Mouse (Mus musculus): ENCODE measurements around the gene Prima1. TPM values are rescaled to one million over a fixed set of nuclear protein-coding genes. Genes with fewer than 3 reads are reported as not detected.

The Prima1 gene
- polyA plus RNA-seq, 1 experiment from 2014 or later, result 3.2 TPM

DNA sequence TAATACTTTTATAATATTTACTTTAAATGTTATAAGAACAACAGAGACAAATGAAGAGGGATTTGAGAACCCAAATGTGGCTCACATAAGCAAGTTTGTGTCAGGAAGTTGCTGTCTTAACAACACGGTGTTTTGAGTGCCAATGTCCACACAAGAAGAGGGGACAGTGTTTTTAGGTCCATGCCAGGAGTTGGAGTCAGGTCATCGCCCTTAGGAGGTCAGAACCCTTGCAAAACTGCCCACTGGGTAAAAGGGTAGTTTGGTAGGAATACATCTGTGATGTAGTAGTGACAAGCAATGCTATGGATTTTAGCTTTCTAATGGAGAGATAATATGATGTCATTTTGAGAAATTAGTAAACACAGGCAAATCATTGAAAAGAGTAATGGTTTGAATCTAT, 91.7 kb downstream of the Prima1 start:
- Histone ChIP-seq H3K4me3 (replicated peaks) (no peak overlapping the region), H3K27ac (replicated peaks) (no peak overlapping the region), H3K9ac (replicated peaks) (no peak overlapping the region), H3K4me1 (no peaks in the 10 kb centered on the region), H3K27me3 (replicated peaks) (no peaks in the 10 kb centered on the region), H3K9me3 (replicated peaks) (0 out of 2 replicates have a peak, but pooled peaks cover 7% of the 10 kb centered on the region), H3K36me3 (peaks cover 44% of the 10 kb centered on the region), H3K4me2 (no peak overlapping the region)
- 86% methylated on average over 2 of the region's 2 CpGs for WGBS
- no peak for ATAC-seq (ENCODE audit: low FRiP score)

Other genes starting within 250 kb of the Prima1 start
- 4.9 and 6.9 TPM in 2 replicates for gene Fam181a, start 68.8 kb upstream of the Prima1 start, polyA plus RNA-seq (2015; fragmentation: Nextera tagmentation; extraction: Ambion mirVana)
- 2.1 and 3.3 TPM in 2 replicates for gene Asb2, start 113.9 kb upstream of the Prima1 start, polyA plus RNA-seq (2015; fragmentation: Nextera tagmentation; extraction: Ambion mirVana)
- gene Otub2, start 146.5 kb upstream of the Prima1 start, polyA plus RNA-seq (2015; fragmentation: Nextera tagmentation; extraction: Ambion mirVana), result 20.3 and 23.1 TPM in 2 replicates
- 0.36 and 1.1 TPM in 2 replicates for gene 9330161L09Rik, start 165.7 kb upstream of the Prima1 start, polyA plus RNA-seq (2015; fragmentation: Nextera tagmentation; extraction: Ambion mirVana)
- gene Ddx24, start 183.7 kb upstream of the Prima1 start, polyA plus RNA-seq (2015; fragmentation: Nextera tagmentation; extraction: Ambion mirVana), result 176 and 181 TPM in 2 replicates
- gene Ifi27, start 192.1 kb upstream of the Prima1 start, polyA plus RNA-seq (2015; fragmentation: Nextera tagmentation; extraction: Ambion mirVana), result 14.6 and 30.5 TPM in 2 replicates
- 7.5 and 16.4 TPM in 2 replicates for gene Ifi27l2a, start 201.5 kb upstream of the Prima1 start, polyA plus RNA-seq (2015; fragmentation: Nextera tagmentation; extraction: Ambion mirVana)
- 0.88 TPM in 1 of 2 replicates, not detected in the other for gene Ifi27l2b, start 215.1 kb upstream of the Prima1 start, polyA plus RNA-seq (2015; fragmentation: Nextera tagmentation; extraction: Ambion mirVana)